Mouse (Mus musculus) liver, adult 2 months (tissue): Measurements from ENCODE around the gene Flnb.

Experiments used
- CTCF ChIP-seq: fragments of 200-500 bp; IDR thresholded peaks from 2 replicates; pipeline ENCODE4 v1.5.1; 2011; ENCODE audit warnings: low read depth, low read length, control low read depth
- POLR2A ChIP-seq: fragments of 200-500 bp; IDR thresholded peaks from 2 replicates; pipeline ENCODE4 v1.6.1; 2011; ENCODE audit warnings: low read length, control low read depth; ENCODE audit not compliant: insufficient read depth; ENCODE audit errors: extremely low read depth

DNA sequence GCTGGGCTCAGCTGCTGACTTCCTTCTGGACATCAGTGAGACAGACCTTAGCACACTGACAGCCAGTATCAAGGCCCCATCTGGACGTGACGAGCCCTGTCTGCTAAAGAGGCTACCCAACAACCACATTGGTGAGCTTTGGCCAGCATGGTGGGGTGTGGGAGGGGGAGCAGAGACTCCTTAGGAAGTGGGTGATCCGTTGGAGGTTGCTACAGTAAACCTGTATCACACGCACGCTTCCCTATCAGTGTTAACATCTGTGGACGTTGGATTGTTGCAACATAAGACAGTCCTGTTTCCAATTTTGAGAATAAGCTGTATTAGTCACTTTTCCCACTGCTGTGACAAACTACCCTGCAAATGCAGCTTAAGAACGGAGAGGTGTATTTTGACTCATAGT, 111.3 kb downstream of the Flnb start:
- TF ChIP-seq CTCF (no peak), POLR2A (no peak)
